ENCODE assay signal across 9 mouse cellular contexts in the genomic region with DNA sequence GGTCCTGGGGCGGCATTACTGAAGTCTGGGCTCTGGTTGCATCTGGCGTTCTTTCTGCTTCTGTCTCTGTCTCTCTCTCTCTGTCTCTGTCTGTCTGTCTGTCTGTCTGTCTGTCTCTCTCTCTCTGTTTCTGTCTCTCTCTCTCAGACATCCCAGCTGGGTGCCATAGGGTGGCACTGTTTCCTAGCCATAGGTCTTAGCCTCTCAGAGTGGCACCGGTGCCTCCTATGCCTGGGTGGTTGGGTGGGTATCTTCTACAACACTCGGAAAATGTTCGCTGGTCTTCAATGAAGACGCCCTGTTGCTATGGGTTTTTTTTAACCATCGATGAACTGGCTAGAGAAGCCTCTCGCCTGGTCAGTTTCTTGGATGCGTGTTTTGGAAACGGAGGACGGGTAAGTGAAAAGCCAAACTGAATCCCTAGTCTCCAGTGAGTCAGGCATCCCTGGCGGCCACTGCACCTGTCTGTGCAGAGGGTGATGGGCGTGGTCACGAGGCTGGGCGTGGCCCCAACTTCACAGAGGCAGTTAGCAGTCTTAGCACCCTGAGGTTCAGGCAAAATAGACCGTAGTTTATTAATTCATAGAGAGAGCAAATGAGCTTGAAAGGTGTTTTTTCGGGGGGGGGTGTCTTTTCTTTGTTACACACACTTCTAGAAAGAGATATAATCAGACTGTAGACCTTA. TPM values are rescaled to one million over a fixed set of nuclear protein-coding genes. Genes with fewer than 3 reads are reported as not detected.
A peak's percentile ranks its signal among the peaks of the same experiment; 100 is the strongest.
DNase-seq lines count a peak whose midpoint lies in the region; ATAC-seq and TF ChIP-seq lines count a peak whose summit lies in the region.
"Had no signal": no experiment of that assay in that cellular context is flagged by ENCODE, and none has a peak within 500 bp of the region (broad histone marks: within the 10 kb centered on the region; RNA-seq: fewer than 3 reads in every experiment).

No protein-coding gene starts in this region.

- no peak for ATAC-seq in cerebellum, adult (ENCODE audit: insufficient number of reproducible peaks, low FRiP score, low TSS enrichment)

- H3K27me3 ChIP-seq in cerebellum, adult 2 months (ENCODE audit: control insufficient read depth, insufficient read depth, low read length), result no peaks in the 10 kb centered on the region

- peak in 1 of 2 experiments; percentile 36 for DNase-seq in cerebellum, adult 2 months
- peak; percentile 33 for DNase-seq in urinary bladder, postnatal 25 days (ENCODE audit: low spot score)
- no peak for DNase-seq in urinary bladder, postnatal 10 days (ENCODE audit: low spot score)
- DNase-seq in large intestine, adult 2 months (ENCODE audit: low read depth, low spot score), result peak; percentile 6
- peak; percentile 20 to 40 for DNase-seq in thymus, postnatal 36 days
- no peak for DNase-seq in layer of hippocampus, adult 11-12 months (ENCODE audit: low spot score)
- no peak for DNase-seq in natural killer cell, adult 2 months (ENCODE audit: low spot score in 2 of 2)

- peak overlapping the region; percentile 7 for H3K4me3 ChIP-seq in cerebellum, adult 2 months (replicated peaks; ENCODE audit: insufficient read depth, low read depth, low read length)
- H3K4me3 ChIP-seq: embryonic facial prominence, embryonic 15.5 days had no signal

- no peak for TF ChIP-seq CTCF in cerebellum, adult 2 months (IDR thresholded peaks at IDR 0.05; ENCODE audit: borderline replicate concordance, insufficient read depth, low read depth, low read length)

- H3K27ac ChIP-seq in cerebellum, adult 2 months (ENCODE audit: insufficient read depth, low read length), result no peak overlapping the region
- H3K27ac ChIP-seq: embryonic facial prominence, embryonic 15.5 days had no signal

- 11% methylated on average over 17 of the region's 17 CpGs for whole genome bisulfite sequencing in cerebellum, adult 2 months
- WGBS in large intestine, adult 2 months, result 9% methylated on average over 17 of the region's 17 CpGs

- no peak for TF ChIP-seq POLR2A in cerebellum, adult 2 months (IDR thresholded peaks at IDR 0.05; ENCODE audit: borderline replicate concordance, insufficient read depth, low read length)

- H3K4me1 ChIP-seq in cerebellum, adult 2 months (ENCODE audit: control insufficient read depth, insufficient read depth, low read length), result peaks cover 5% of the 10 kb centered on the region; the same call in 1 of the 2 replicates

RNA-seq across cellular contexts. Expression of gene Zfand2a, which starts 26.5 kb away (rescaled TPM):
- 37.1 and 42.8 TPM in 2 replicates for polyA plus RNA-seq in cerebellum, adult 2 months (2012; rRNA removed)
- 11.9 and 16.0 TPM in 2 replicates for polyA plus RNA-seq in large intestine, adult 2 months (2012; rRNA removed)

RNA-seq across cellular contexts. Expression of gene Uncx, which starts 32.5 kb away (rescaled TPM):
- polyA plus RNA-seq in cerebellum, adult 2 months (2012; rRNA removed), result 38.1 and 38.8 TPM in 2 replicates
- polyA plus RNA-seq in large intestine, adult 2 months (2012; rRNA removed), result not detected in 2 replicates

RNA-seq across cellular contexts. Expression of gene 3110082I17Rik, which starts 50.5 kb away (rescaled TPM):
- 7.1 and 7.4 TPM in 2 replicates for polyA plus RNA-seq in cerebellum, adult 2 months (2012; rRNA removed)
- polyA plus RNA-seq in large intestine, adult 2 months (2012; rRNA removed), result 8.7 TPM in 2 replicates

Comparison
In these comparisons a context has a peak if more than half of its experiments do, and no peak if none do; other contexts are left out.
1. DNase-seq: peak in urinary bladder, postnatal 25 days (single experiment), large intestine, adult 2 months (single experiment) and thymus, postnatal 36 days (2 of 2); none in urinary bladder, postnatal 10 days (single experiment), layer of hippocampus, adult 11-12 months (single experiment) and natural killer cell, adult 2 months (0 of 2).
2. RNA of gene Uncx, which starts 32.5 kb away (polyA plus RNA-seq): 38.1 to 38.8 TPM in cerebellum, adult 2 months; not detected in large intestine, adult 2 months; every median in the first group is over 10 times any median in the second.